Mouse (Mus musculus) liver, embryonic 18 days (tissue): ENCODE data around the gene Mrps34. TPM values are rescaled to one million over a fixed set of nuclear protein-coding genes. Genes with fewer than 3 reads are reported as not detected.

Source experiments
- polyA plus RNA-seq: library from polyadenylated mRNA; depleted of rRNA; stranded (reverse); fragments of >200 nt; gene quantifications from 2 replicates; pipeline ENCODE4 v1.2.3, GENCODE M21; 2012; rRNA removed

Gene Mrps34
- 52.2 and 58.3 TPM in 2 replicates for polyA plus RNA-seq

DNA sequence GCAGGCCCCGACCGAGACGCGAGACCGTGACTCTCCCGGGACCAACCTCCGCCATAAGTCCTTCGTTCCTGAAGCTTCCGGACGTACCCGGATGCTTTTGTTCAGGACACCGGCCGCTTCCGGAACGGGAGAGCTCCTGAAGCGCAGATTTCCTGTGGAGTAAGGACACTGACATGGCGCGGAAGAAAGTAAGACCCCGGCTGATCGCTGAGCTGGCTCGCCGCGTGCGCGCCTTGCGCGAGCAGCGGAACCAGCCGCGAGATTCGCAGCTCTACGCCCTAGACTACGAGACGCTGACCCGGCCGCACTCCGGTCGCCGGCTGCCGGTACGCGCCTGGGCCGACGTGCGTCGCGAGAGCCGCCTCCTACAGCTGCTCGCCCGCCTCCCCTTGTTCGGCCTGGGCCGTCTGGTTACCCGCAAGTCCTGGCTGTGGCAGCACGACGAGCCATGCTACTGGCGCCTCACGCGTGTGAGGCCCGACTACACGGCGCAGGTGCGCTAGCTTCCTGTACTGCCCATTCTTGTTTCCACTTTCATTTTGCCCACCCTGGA, at the start of gene Mrps34, which contains the start of gene Eme2:
TSS of gene Mrps34 (plus strand) at position 122 of the 553 bp plus-strand sequence.
TSS of gene Eme2 (minus strand) at position 93 of the 553 bp plus-strand sequence.

DNA sequence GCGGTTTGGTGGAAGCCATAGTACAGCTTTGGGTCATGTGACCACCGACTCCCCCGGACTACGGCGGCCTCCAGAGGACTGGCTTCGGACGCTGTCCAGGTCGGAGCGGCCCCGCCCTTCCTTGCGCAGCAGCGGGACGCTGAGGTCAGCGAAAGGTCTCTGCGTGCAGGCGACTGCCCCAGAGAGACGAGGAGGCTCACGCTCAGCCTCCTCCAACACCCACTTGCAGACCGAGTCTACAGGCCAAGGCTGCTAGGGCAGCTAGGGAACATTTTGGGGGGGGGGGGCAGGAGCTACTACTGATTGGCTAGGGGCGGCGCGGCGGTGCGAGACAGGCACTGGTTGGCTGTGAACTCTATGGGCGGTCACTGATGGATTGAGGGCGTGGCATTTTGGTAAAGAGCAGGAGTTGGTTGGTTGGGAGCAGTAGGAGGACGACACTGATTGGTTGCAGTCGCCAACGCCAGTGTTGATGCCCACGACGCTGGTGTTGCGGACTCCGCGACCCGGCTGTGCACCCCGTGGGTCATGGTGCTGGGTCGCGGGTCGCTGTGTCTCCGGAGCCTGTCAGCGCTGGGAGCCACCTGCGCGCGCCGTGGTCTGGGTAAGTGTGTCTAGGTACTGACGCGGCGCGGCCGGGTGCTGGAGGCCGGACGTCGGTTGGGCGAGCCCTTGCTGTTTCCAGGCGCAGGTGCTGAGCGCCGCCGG, 44.7 kb upstream of the Mrps34 start, which contains the start of gene Fahd1:
TSS of gene Fahd1 (minus strand) at position 300 of the 708 bp plus-strand sequence.

DNA sequence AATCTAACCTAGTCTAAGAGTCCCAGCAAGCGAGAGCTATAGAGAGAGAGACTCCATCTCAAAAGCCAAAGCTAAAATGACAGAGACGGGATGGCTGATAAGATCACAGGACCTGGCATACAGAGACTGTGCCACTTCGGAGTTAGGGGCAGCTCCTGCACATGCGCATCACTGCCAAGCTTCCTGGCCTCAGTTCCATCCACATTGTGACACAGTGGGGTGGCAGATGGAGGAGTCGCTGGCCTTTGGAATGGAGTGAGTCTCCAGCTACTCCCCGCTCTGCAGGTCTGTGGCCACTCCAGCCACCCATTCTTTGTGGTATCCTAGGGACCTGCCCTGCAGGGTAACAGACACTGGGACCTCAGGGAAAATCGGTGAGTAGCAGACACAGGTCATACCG, 29.1 kb upstream of the Mrps34 start, which contains the start of gene Igfals:
TSS of gene Igfals (plus strand) at position 222 of the 400 bp plus-strand sequence.

DNA sequence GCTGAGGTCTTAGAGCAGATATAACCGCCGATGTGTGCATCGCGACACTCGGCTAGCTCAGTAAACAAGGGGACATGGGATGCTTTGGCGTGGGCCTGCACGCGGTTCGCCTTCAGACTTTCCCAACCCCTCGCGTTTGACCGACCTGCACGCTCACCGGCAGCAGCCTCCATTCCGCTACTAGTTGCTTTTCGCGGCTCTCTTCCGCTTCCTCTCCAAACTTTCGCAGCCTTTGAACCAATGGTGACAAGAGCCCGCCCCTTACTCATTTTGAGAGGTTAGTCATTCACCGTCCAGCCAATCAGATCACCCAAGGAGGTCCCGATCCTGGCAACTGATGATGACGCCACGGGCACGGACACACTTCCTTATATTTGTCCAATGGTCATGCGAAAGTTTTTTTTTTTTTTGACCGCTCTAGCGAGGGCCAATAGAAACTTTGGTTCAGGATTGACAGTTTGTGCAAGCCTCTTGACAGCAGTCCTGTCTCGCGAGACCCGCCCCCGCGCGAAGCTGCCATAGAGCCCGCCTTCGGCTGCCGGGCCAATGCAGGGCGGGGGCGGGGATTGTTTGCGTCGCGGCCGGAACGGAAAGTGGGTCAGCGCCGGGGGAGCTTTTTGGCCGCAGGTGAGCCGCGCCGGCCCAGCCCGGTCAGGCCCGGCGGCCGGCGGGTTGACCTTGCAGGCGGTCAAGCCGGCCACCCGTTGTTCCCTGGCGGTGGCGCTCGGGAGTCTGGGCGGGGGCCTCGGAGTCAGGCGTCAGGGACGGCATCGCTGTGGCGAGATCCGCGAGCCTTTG, 8.6 kb upstream of the Mrps34 start, which contains the start of the genes Nubp2 and Spsb3:
TSS of gene Nubp2 (minus strand) at position 216 of the 798 bp plus-strand sequence.
TSS of gene Spsb3 (plus strand) at position 510 of the 798 bp plus-strand sequence.

DNA sequence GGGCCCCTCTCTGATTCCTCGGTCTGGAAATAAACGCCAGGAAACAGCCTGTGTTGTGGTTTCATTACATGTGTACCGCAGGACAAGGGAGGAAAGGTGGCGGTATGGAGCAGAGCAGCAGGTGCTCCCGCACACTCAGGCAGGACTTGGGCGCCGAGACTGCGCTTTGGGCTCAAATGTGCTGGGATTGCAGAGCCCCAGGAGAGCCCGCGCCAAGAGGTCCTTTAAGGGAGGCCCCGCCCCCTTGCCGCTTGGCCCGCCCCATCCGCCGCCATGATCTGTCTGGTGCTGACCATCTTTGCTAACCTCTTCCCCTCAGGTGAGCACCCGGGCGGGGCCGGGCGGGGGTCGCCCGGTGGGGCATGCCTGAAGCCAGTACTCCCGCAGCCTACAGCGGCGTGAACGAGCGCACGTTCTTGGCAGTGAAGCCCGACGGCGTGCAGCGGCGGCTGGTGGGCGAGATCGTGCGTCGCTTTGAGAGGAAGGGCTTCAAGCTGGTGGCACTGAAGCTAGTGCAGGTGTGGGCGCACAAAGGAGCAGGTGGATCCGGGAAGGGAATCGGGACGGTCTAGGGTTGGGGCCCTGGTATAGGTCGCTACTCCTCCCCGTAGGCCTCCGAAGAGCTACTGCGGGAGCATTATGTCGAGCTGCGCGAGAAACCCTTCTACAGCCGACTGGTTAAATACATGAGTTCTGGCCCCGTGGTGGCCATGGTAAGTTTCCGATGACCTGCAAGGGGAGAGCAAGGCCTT, 1.5 kb downstream of the Mrps34 start, which contains the start of gene Nme3:
TSS of gene Nme3 (plus strand) at position 260 of the 752 bp plus-strand sequence.

DNA sequence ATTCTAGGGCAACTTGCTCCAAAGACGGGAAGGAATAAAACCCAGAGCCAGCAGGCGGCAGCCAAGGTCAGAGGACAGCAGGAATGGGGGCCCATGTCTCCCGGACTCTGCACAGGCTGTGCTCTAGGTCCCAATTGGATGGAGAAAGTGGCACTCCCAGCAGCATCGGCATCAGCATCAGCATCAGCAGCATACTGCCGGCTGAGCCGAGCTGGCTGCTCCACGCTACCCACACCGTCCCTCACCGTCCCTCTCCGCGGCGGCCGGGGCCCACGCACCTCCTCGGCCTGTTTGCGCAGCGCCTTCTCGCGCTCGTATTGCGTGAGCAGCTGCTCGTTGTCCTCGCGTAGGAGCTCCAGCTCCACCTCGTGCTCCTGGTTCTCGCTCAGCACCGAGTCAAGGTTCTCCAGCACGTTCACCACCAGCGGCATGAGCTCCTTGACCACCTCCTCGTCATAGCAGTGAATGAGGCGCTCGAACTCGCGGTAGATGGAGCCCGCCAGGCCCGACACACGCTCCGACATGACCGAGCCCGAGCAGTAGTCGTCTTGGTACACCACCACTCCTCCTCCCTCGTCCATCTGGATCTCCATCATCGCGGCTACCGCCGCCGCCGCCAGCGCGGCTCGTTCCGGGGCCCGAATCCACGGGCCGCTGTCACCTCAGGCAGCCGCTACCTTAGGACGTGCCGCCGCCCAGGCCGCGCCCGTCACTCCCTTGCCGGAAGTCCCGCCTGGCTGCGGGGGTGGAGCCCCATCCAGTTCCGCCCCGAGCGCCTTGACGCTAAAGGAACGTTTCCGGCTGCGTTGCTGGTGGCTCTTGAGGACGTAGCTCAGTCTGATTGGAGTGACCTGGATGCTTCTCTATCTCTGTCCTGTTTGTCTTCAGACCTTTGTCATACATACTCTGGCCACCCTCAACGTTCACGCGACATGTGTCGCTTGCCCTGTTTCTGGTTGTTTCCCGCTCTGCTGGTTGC, 41.6 kb downstream of the Mrps34 start, which contains the start of gene Mapk8ip3:
TSS of gene Mapk8ip3 (minus strand) at position 719 of the 979 bp plus-strand sequence.

Other genes with a start within 250 kb of the Mrps34 start
- gene Slc9a3r2, start 244.8 kb upstream of the Mrps34 start, polyA plus RNA-seq: 10.7 and 11.8 TPM in 2 replicates
- 0.07 and 0.16 TPM in 2 replicates for gene Npw, start 236.7 kb upstream of the Mrps34 start, polyA plus RNA-seq
- 21.7 and 27.6 TPM in 2 replicates for gene Zfp598, start 225.4 kb upstream of the Mrps34 start, polyA plus RNA-seq
- gene Syngr3, start 205.2 kb upstream of the Mrps34 start, polyA plus RNA-seq: 0.12 and 0.14 TPM in 2 replicates
- 18.4 and 20.5 TPM in 2 replicates for gene Gfer, start 199.0 kb upstream of the Mrps34 start, polyA plus RNA-seq
- gene Noxo1, start 198.9 kb upstream of the Mrps34 start, polyA plus RNA-seq: 1.1 and 1.2 TPM in 2 replicates
- 17.9 and 18.1 TPM in 2 replicates for gene Tbl3, start 187.5 kb upstream of the Mrps34 start, polyA plus RNA-seq
- 0.10 TPM in 1 of 2 replicates, not detected in the other for gene Rnf151, start 177.1 kb upstream of the Mrps34 start, polyA plus RNA-seq
- 1,642 and 1,684 TPM in 2 replicates for gene Rps2, start 177.0 kb upstream of the Mrps34 start, polyA plus RNA-seq
- gene Ndufb10, start 170.6 kb upstream of the Mrps34 start, polyA plus RNA-seq: 215 and 225 TPM in 2 replicates
- 0.11 and 0.13 TPM in 2 replicates for gene Rpl3l, start 167.3 kb upstream of the Mrps34 start, polyA plus RNA-seq
- gene Msrb1, start 158.5 kb upstream of the Mrps34 start, polyA plus RNA-seq: 91.0 and 112 TPM in 2 replicates
- 0.84 and 0.96 TPM in 2 replicates for gene Hs3st6, start 142.1 kb upstream of the Mrps34 start, polyA plus RNA-seq
- gene Meiob, start 90.8 kb upstream of the Mrps34 start, polyA plus RNA-seq: 0.49 and 0.74 TPM in 2 replicates
- gene Hagh, start 55.0 kb upstream of the Mrps34 start, polyA plus RNA-seq: 160 and 200 TPM in 2 replicates
- 43.4 and 44.7 TPM in 2 replicates for gene Fahd1, start 44.8 kb upstream of the Mrps34 start, polyA plus RNA-seq
- 12.4 and 15.1 TPM in 2 replicates for gene Igfals, start 29.1 kb upstream of the Mrps34 start, polyA plus RNA-seq
- 15.4 and 17.7 TPM in 2 replicates for gene Nubp2, start 8.8 kb upstream of the Mrps34 start, polyA plus RNA-seq
- 26.4 and 28.2 TPM in 2 replicates for gene Spsb3, start 8.5 kb upstream of the Mrps34 start, polyA plus RNA-seq
- gene Eme2, start within 50 bp of the Mrps34 start, polyA plus RNA-seq: 11.2 and 11.3 TPM in 2 replicates
- gene Nme3, start 1.4 kb downstream of the Mrps34 start, polyA plus RNA-seq: 32.3 and 35.5 TPM in 2 replicates
- 23.9 and 32.5 TPM in 2 replicates for gene Mapk8ip3, start 41.9 kb downstream of the Mrps34 start, polyA plus RNA-seq
- gene Jpt2, start 65.6 kb downstream of the Mrps34 start, polyA plus RNA-seq: 17.3 and 17.8 TPM in 2 replicates
- 5.4 and 6.9 TPM in 2 replicates for gene Cramp1l, start 120.7 kb downstream of the Mrps34 start, polyA plus RNA-seq
- 36.6 and 39.0 TPM in 2 replicates for gene Ift140, start 121.0 kb downstream of the Mrps34 start, polyA plus RNA-seq
- gene Tmem204, start 188.5 kb downstream of the Mrps34 start, polyA plus RNA-seq: 7.5 and 8.0 TPM in 2 replicates
- 5.6 TPM in 2 replicates for gene Telo2, start 220.9 kb downstream of the Mrps34 start, polyA plus RNA-seq
- gene Ptx4, start 225.6 kb downstream of the Mrps34 start, polyA plus RNA-seq: not detected in 2 replicates
- gene Clcn7, start 238.3 kb downstream of the Mrps34 start, polyA plus RNA-seq: 6.5 and 7.2 TPM in 2 replicates